Mouse (Mus musculus) liver, postnatal 0 days (tissue): ENCODE data around the gene Pcsk5.

ENCODE experiments used
- CTCF ChIP-seq: sonication (generic); IDR thresholded peaks from 2 replicates; pipeline ENCODE4 v1.5.1; 2016; ENCODE audit warnings: antibody characterized with exemption, low read depth
- EP300 ChIP-seq: IDR thresholded peaks from 2 replicates; pipeline ENCODE4 v1.6.1; 2016; ENCODE audit warnings: antibody characterized with exemption, low read depth, mild to moderate bottlenecking

DNA sequence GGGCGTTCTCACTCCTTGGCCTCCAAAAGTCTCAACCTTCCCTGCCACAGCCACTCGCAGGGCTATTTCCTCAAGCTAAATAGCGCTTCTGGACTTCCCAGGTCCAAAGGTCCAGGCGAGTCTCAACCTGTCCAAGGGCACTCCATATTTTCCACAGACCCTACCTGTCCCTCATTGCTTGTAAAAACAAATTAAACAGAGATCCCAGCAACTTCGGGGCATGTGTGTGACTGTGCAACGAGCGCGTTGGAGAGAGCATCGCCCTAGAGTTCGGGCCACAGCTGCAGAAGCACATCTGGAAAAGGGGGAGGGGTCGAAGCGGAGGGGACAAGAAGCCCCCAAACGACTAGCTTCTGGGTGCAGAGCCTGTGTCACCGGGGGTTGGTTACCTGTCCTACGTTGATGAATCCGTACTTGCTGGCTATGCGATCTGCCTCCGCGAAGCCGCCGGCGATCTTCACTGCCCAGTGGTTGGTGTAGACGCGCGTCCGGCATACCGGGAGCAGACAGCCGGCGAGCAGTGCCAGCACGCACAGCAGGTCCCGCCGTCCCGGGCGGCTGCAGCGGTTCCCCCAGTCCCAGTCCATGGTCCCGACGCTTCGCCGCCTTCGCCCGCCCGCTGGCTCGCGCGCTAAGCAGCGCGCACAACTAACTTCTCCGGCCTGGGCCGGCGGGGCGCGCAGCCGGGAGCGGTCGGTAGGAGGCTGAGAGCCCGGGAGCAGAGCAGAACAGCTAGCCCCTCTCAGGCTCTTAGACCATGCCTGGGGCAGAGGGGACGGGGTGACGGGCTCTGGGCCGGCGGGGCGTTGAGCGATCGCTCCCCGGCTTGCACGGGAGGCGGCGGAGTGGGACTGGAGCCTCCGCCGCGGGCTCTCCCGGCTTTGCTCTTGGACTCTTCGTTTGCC lies 614 bp downstream of the Pcsk5 start:
- TF ChIP-seq CTCF = no peak
- TF ChIP-seq EP300 = no peak
